Mouse (Mus musculus) bone marrow, adult 2 months (tissue): ENCODE data around the gene Vasp.

Experiments
- CTCF ChIP-seq: fragments of 200-500 bp; IDR thresholded peaks from 2 replicates; pipeline ENCODE4 v1.5.1; 2011; ENCODE audit warnings: low read length, control low read depth; ENCODE audit not compliant: control insufficient read depth, insufficient read depth
- POLR2A ChIP-seq: fragments of 200-500 bp; IDR thresholded peaks from 2 replicates; pipeline ENCODE4 v1.6.1; 2011; ENCODE audit warnings: low read depth, mild to moderate bottlenecking, control low read depth, low read length, borderline replicate concordance; ENCODE audit not compliant: control insufficient read depth

- TF ChIP-seq POLR2A = no peak
- TF ChIP-seq CTCF = no peak
Observed at GRCm38 (mm10) chr7:19318201-19318600, 46.6 kb upstream of the Vasp start.
